Mouse (Mus musculus) duodenum, adult 2 months (tissue): ENCODE measurements around the gene Osbpl11. TPM values are rescaled to one million over a fixed set of nuclear protein-coding genes. Genes with fewer than 3 reads are reported as not detected.

Experiments used
- polyA plus RNA-seq: library from polyadenylated mRNA; depleted of rRNA; stranded (reverse); fragments of >200 nt; gene quantifications from 2 replicates; pipeline ENCODE4 v1.2.3, GENCODE M21; 2012; ENCODE audit warnings: low replicate concordance; rRNA removed

Osbpl11 gene
- 4.0 and 6.3 TPM in 2 replicates for polyA plus RNA-seq

GRCm38 (mm10) chr16:33184901-33185260 lies at the start of gene Osbpl11:
Gene Osbpl11 (plus strand): TSS chr16:33185071.

GRCm38 (mm10) chr16:33251194-33252051 lies 66.6 kb downstream of the Osbpl11 start, which contains the start of gene Snx4:
Gene Snx4 (plus strand): TSS chr16:33251442.

Other genes with a start within 250 kb of the Osbpl11 start
- 0.22 and 1.3 TPM in 2 replicates for gene Iqcg, start 128.9 kb upstream of the Osbpl11 start, polyA plus RNA-seq
- gene Rpl35a, start 128.6 kb upstream of the Osbpl11 start, polyA plus RNA-seq: 17.3 and 30.3 TPM in 2 replicates
- gene Lmln, start 122.5 kb upstream of the Osbpl11 start, polyA plus RNA-seq: 0.46 and 1.8 TPM in 2 replicates
- 4.1 and 5.5 TPM in 2 replicates for gene Snx4, start 66.4 kb downstream of the Osbpl11 start, polyA plus RNA-seq
- gene Zfp148, start 195.8 kb downstream of the Osbpl11 start, polyA plus RNA-seq: 0.84 and 1.7 TPM in 2 replicates